Comparison of ENCODE assay signal across 26 mouse cellular contexts in the genomic region with DNA sequence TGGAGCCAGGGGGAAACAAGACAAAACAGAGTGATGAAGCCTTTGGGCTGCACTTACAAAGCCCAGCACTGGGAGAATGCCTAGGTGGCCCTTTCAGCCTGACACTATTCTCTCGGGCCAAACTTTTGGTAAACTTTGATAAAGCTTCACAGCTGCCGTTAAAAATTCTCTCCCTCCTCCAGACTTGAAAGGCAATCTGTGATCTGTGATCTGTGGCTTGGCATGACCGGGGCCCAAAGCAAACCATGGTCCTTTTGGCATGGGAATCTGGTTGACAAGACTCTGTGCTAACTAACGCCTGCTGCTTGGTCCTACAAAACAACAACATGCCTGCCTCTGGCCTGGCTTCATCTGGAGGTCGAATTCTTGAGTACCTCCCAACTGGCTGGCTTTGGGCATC.
A peak's percentile ranks its signal among the peaks of the same experiment; 100 is the strongest.
DNase-seq lines count a peak whose midpoint lies in the region; ATAC-seq and TF ChIP-seq lines count a peak whose summit lies in the region.
"Had no signal": no experiment of that assay in that cellular context is flagged by ENCODE, and none has a peak within 500 bp of the region (broad histone marks: within the 10 kb centered on the region; RNA-seq: fewer than 3 reads in every experiment).

No protein-coding gene starts in this region.

- peak overlapping the region; percentile 65 for H3K27ac ChIP-seq in gastrocnemius, adult 2 months
- no peak overlapping the region for H3K27ac ChIP-seq in heart, embryonic 12.5 days (ENCODE audit: poor library complexity, severe bottlenecking)
- H3K27ac ChIP-seq: embryonic facial prominence, embryonic 15.5 days; forebrain, embryonic 15.5 days; heart, adult 2 months; heart, embryonic 13.5 days; hindbrain, embryonic 13.5 days; hindbrain, postnatal 0 days had no signal

- peaks cover 33% of the 10 kb centered on the region for H3K27me3 ChIP-seq in heart, embryonic 12.5 days (replicated peaks)
- H3K27me3 ChIP-seq: embryonic facial prominence, embryonic 15.5 days; forebrain, embryonic 15.5 days; hindbrain, embryonic 13.5 days; Patski had no signal

- ATAC-seq in heart, embryonic 12.5 days (ENCODE audit: insufficient number of reproducible peaks, low FRiP score), result no peak
- peak; percentile 55 for ATAC-seq in megakaryocyte-erythroid progenitor cell, adult 5-6 weeks (replicated peaks; ENCODE audit: low FRiP score, low TSS enrichment, poor library complexity, severe bottlenecking)
- ATAC-seq: activated CD4-positive, CD25-positive, alpha-beta regulatory T cell, adult 4 months; CD4-positive, CD25-positive, alpha-beta regulatory T cell, adult 4 months; forebrain, embryonic 15.5 days; hindbrain, postnatal 0 days; Patski had no signal

- intact Hi-C loops in gastrocnemius, adult 2 months (cut with DNase I), result no loop called here
- intact Hi-C loops in gastrocnemius, postnatal 36 days (cut with DNase I), result no loop called here
- intact Hi-C loops in heart, postnatal 10 days (cut with DNase I), result no loop called here

- H3K4me2 ChIP-seq in heart, embryonic 12.5 days, result no peak overlapping the region
- H3K4me2 ChIP-seq: embryonic facial prominence, embryonic 15.5 days; forebrain, embryonic 15.5 days; heart, embryonic 13.5 days; hindbrain, embryonic 13.5 days had no signal

- no peak overlapping the region for H3K9ac ChIP-seq in heart, embryonic 12.5 days
- H3K9ac ChIP-seq: embryonic facial prominence, embryonic 15.5 days; forebrain, embryonic 15.5 days; heart, embryonic 13.5 days; hindbrain, embryonic 13.5 days had no signal

- 49% methylated on average over 5 of the region's 5 CpGs for WGBS in heart, embryonic 12.5 days

- peak; percentile 42 for DNase-seq in gastrocnemius, adult 2 months
- DNase-seq in gastrocnemius, postnatal 36 days, result no peak
- DNase-seq in heart, postnatal 10 days, result peak; percentile 24 to 43
- DNase-seq in Muller cell, postnatal 12 days (ENCODE audit: inconsistent ontology term), result no peak
- DNase-seq in cerebellum, adult 8-10 months, result no peak
- DNase-seq: adrenal gland, adult 2 months; adrenal gland, postnatal 25 days; B cell, adult 2 months; cerebellum, adult 18-20 months; cerebellum, postnatal 10 days; embryo, embryonic 11 days; gastrocnemius, postnatal 10 days; kidney, adult 11 months had no signal

- H3K4me1 ChIP-seq in heart, embryonic 12.5 days (replicated peaks), result peaks cover 4% of the 10 kb centered on the region
- H3K4me1 ChIP-seq: forebrain, embryonic 15.5 days had no signal

- no peaks in the 10 kb centered on the region for H3K36me3 ChIP-seq in heart, embryonic 12.5 days
- H3K36me3 ChIP-seq: embryonic facial prominence, embryonic 15.5 days; forebrain, embryonic 15.5 days; heart, embryonic 13.5 days; hindbrain, embryonic 13.5 days had no signal

- no peaks in the 10 kb centered on the region for H3K9me3 ChIP-seq in heart, embryonic 12.5 days (replicated peaks)
- H3K9me3 ChIP-seq: embryonic facial prominence, embryonic 15.5 days; forebrain, embryonic 15.5 days; G1E; heart, embryonic 13.5 days; hindbrain, embryonic 13.5 days had no signal

- no peak overlapping the region for H3K4me3 ChIP-seq in gastrocnemius, adult 2 months
- H3K4me3 ChIP-seq in heart, embryonic 12.5 days, result no peak overlapping the region
- H3K4me3 ChIP-seq: embryonic facial prominence, embryonic 15.5 days; erythroblast, embryonic 14.5 days; forebrain, embryonic 15.5 days; heart, adult 2 months; heart, embryonic 13.5 days; hindbrain, embryonic 13.5 days had no signal

- TF ChIP-seq CTCF in gastrocnemius, adult 2 months (IDR thresholded peaks at IDR 0.05), result no peak

Comparison
In these comparisons a context has a peak if more than half of its experiments do, and no peak if none do; other contexts are left out.
1. DNase-seq: peak in gastrocnemius, adult 2 months (single experiment) and heart, postnatal 10 days (2 of 2); none in gastrocnemius, postnatal 36 days (0 of 2), Muller cell, postnatal 12 days (single experiment) and cerebellum, adult 8-10 months (single experiment).